Mouse (Mus musculus) Patski (cell line): ENCODE results near the gene Tmbim1. TPM values are rescaled to one million over a fixed set of nuclear protein-coding genes. Genes with fewer than 3 reads are reported as not detected.

Source experiments
- ATAC-seq: fragments of 100-300 bp; one replicate; pipeline ENCODE4 v1.8.0; 2021
- CTCF ChIA-PET: fragments of 350-600 bp; sonication (Branson Sonifier 250); formaldehyde crosslinking; loops from one replicate; lab custom pipeline; 2022; ENCODE audit warnings: inconsistent platforms; lab: Charles Lee
- POLR2A ChIA-PET: fragments of 350-600 bp; sonication (Branson Sonifier 250); formaldehyde crosslinking; loops from one replicate; lab custom pipeline; 2022; ENCODE audit warnings: antibody characterized with exemption, inconsistent platforms; lab: Charles Lee
- DNase-seq: peaks from one replicate; pipeline ENCODE4 v3.0.0-alpha.2; 2011; ENCODE audit warnings: low read depth, low spot score
- H3K27me3 ChIP-seq: fragments of 371-371 bp; one replicate; pipeline ENCODE4 v1.5.1; 2021
- CTCF ChIP-seq: fragments of 100-300 bp; IDR thresholded peaks from one replicate; pipeline ENCODE4 v1.5.1; 2021
- in situ Hi-C: fragments of 300-500 bp; cut with MboI; formaldehyde crosslinking; loops from 3 replicates; pipeline ENCODE4 v1.11.1; 2018; ENCODE audit warnings: low pct_unique_long_range_greater_than_20kb, mixed read lengths
- polyA plus RNA-seq: library from polyadenylated mRNA; unstranded; gene quantifications from one replicate; pipeline ENCODE4 v1.2.3, GENCODE M21; 2021

The Tmbim1 gene
- polyA plus RNA-seq, 1 experiment from 2014 or later: 28.0 TPM

DNA sequence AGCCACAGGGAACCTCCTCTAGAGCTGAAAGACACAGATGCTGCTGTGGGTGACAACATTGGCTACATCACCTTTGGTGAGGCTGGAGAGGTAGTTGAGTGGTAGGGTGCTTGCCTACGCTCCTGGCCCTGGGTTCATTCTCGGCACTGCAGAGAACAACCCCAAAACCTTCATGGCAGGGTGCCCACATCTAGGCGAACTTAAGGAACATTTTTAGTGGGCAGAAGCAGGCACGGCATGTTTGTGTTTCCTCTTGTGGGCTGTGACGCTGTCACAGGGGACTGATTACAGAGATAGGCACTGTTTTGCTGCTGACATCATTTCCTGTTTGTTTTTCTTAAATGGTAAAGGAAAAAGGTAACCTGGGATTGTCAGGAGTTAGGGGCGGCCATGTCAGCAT lies 42.9 kb downstream of the Tmbim1 start:
- DNase-seq (no peak), ATAC-seq (no peak)
- CTCF ChIA-PET: interaction anchor here (1.3 to 2.0 kb wide), 2 partner anchors 11 to 13 kb away, joined by 3 to 5 read pairs; no protein-coding TSS in a partner anchor
- TF ChIP-seq CTCF: no peak
- H3K27me3 ChIP-seq: no peaks in the 10 kb centered on the region
- POLR2A ChIA-PET: interaction anchor here (1.2 kb wide), 1 partner anchor 11 kb away, joined by 5 read pairs; no protein-coding TSS in a partner anchor
- in situ Hi-C loops: no loop called here

DNA sequence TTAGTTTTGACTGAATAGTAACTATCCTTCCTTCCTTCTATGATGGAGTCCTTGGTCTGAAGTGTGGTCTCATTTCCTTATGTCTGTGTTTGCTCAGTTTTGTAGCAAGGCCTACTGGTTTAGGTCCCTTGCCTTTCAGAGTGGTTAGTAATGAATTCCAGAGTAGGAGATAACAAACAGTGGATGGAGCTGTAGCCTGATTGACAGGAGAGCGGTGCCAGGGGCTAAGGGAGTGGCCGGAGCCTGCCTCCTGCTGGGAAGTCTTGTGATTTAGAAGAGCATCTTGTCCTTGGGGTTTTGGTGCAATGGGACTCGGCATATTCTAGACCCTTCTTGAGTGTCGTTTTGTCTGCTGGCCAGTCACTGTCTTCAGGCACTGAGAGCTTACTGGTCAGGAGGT lies 48.6 kb downstream of the Tmbim1 start:
- DNase-seq: no peak
- no peaks in the 10 kb centered on the region for H3K27me3 ChIP-seq
- TF ChIP-seq CTCF: no peak
- in situ Hi-C loops: no loop called here
- ChIA-PET CTCF (interaction anchor here (1.4 kb wide), 1 partner anchor 9 kb away, joined by 3 read pairs; no protein-coding TSS in a partner anchor), POLR2A (no interaction called here)
- ATAC-seq: no peak

DNA sequence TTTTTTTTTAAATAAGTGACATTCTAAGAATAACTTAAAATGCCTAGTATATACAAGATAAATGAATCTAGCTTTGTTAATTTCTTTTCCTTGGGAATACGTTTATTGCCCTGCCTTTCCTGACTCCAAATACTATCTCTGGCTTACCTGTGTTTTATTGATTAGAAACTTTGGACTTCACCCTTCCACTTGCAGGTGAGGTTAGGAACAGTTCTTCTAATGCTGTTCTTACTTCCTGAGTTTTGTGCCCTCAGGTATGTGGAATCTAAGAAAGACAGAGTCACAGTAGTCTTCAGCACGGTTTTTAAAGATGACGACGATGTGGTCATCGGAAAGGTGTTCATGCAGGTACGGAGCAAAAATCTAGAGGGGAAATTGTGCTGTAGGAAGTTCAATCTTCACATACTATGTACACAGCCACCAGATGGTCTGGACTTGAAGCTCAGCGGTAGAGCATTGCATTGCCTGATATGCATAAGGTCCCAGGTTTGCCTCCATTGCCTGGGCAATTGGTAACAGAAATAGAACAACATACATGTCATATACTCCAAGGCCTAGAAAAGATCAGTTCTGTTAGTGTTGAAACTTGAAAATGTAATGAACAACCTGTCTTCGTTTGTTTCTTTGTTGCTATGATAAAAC lies 49.6 kb downstream of the Tmbim1 start:
- ChIA-PET POLR2A (interaction anchor here (0.6 kb wide), 1 partner anchor 136 kb away, joined by 3 read pairs; no protein-coding TSS in a partner anchor), CTCF (no interaction called here)
- in situ Hi-C loops: no loop called here
- DNase-seq (no peak), ATAC-seq (no peak)
- TF ChIP-seq CTCF: no peak
- no peaks in the 10 kb centered on the region for H3K27me3 ChIP-seq

DNA sequence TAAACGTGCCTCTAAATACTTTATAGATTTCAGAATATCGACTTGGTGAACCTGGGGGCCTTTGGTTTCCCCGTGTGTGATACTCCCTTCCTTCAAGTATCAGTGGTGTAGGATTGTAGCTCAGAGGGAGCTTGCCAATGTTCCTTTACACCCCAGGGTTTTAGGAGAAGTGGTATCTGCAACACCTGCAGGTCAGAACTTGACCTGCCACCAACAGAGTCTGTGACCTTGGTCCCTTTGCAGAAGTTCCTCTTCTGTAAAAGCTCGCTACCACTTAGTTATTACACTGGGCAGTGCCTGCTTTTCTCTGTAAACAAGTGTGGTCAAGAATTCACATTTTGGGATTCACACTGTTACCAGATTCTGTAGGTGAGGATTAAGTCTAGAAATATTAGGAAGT lies 55.3 kb downstream of the Tmbim1 start:
- POLR2A ChIA-PET: interaction anchor here (0.7 to 3.7 kb wide), 4 partner anchors 12 to 27 kb away, joined by 3 to 41 read pairs (median 4); partner anchors contain the start of gene Arpc2
- in situ Hi-C loops: no loop called here
- CTCF ChIA-PET: interaction anchor here (1.1 to 3.0 kb wide), 8 partner anchors 10 to 44 kb away, joined by 3 to 10 read pairs (median 4); partner anchors contain the start of genes Aamp and Arpc2
- ATAC-seq (no peak), DNase-seq (no peak)
- H3K27me3 ChIP-seq: no peaks in the 10 kb centered on the region
- no peak for TF ChIP-seq CTCF

DNA sequence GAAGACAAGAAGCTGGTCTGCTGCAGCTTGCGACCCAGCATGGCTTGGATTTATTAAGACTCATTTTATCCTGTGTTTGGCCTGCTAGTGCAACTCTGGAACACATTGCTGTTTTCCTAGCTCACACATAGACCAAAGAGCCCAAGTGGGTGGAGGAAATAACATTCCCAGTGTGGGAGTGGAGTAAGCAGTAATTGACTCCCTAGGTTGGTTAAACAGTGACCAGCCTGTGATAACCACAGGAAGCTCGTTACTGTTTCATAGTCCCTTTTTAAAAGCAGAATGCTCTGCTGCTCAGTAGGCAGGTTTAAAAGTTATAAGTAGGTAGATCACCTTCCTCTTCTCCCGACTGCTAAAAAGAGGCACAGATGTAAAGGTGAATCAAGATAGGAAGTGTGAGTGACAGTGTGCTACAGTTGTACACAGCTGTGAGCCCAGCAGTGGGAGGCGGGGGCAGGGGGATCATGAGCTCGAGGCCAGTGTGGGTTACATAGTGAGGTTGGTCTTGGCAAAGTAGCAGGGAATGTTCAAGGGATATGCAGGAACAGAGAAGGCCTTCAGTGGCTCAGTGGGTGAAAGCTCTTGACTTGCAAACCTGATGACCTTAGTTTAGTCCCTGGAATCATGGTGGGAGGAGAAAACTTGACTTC lies 56.0 kb downstream of the Tmbim1 start:
- in situ Hi-C loops: no loop called here
- CTCF ChIA-PET: interaction anchor here (0.7 to 3.0 kb wide), 10 partner anchors 9 to 45 kb away, joined by 3 to 10 read pairs (median 3); partner anchors contain the start of gene Aamp

DNA sequence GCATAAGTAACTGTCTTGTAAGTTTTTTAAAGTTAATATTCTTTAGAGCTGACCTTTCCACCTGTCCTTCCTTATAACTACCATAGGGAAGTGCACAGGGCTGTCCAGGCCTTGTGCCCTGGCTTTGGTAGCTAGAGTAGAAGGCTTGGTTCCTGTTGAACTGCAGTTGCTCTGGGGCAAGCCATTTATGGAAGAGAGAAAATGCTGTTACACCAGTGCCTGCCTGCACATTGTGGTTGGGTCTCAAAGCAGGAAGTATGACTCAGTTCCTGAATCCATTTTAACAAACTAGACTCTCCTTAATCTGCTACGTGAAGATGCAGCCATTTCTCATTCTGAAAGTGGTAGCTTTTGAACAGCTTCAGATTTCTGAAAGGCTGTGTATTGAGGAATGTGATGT lies 56.6 kb downstream of the Tmbim1 start:
- ChIA-PET POLR2A (interaction anchor here (1.0 to 3.7 kb wide), 2 partner anchors 11 to 36 kb away, joined by 5 to 41 read pairs; partner anchors contain the start of gene Arpc2), CTCF (interaction anchor here (0.8 to 3.0 kb wide), 8 partner anchors 9 to 41 kb away, joined by 3 to 10 read pairs (median 3); no protein-coding TSS in a partner anchor)
- TF ChIP-seq CTCF: no peak
- no peaks in the 10 kb centered on the region for H3K27me3 ChIP-seq
- peak; percentile 50 for DNase-seq
- peak; percentile 81 for ATAC-seq
- in situ Hi-C loops: no loop called here

More for the DNA sequence above, 56.0 kb downstream of the Tmbim1 start:
- TF ChIP-seq CTCF: no peak
- DNase-seq (peak; percentile 66), ATAC-seq (peak; percentile 85)
- POLR2A ChIA-PET: interaction anchor here (0.7 to 3.7 kb wide), 4 partner anchors 12 to 36 kb away, joined by 3 to 41 read pairs (median 4); partner anchors contain the start of gene Arpc2
- no peaks in the 10 kb centered on the region for H3K27me3 ChIP-seq

DNA sequence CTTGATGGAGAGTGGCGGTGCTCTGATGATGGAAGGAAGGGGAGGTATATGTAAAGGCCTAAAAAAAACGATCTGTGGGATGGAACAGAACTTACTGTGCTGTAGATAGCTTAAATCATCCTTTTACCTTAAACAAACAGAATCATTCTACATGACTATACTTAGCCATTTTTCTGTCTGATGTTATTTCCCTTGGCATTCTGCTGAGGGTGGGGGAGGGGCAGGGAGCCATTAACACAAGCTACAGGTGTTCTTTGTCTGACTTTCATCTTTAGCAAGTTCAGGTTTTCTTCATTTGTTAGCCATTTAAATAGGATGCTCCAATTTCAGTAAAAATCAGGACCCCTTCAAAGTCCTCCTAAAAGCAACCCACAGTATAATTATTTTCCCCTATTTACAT lies 59.9 kb downstream of the Tmbim1 start:
- H3K27me3 ChIP-seq: no peaks in the 10 kb centered on the region
- DNase-seq (no peak), ATAC-seq (no peak)
- ChIA-PET POLR2A (no interaction called here), CTCF (no interaction called here)
- in situ Hi-C loops: no loop called here
- no peak for TF ChIP-seq CTCF

DNA sequence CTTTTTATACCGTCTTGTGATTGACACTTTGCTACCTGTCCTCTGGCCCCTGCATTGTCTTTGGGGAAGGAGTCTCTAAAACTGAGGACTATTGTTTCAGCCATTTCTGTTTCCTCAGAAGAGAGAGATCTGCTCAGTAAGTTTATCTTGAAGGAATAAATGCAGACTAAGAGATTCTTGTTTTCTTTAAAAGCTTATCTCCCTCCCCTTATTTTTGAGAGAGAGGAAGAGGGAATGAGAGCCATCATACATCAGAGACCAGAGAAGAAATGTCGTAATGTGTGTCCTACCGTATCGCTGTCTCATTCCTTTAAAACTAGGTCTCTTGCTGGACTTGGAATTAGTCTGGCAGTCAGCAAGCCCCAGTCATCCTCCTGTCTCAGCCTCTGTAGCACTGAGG lies 64.6 kb downstream of the Tmbim1 start:
- ATAC-seq: no peak
- TF ChIP-seq CTCF: no peak

DNA sequence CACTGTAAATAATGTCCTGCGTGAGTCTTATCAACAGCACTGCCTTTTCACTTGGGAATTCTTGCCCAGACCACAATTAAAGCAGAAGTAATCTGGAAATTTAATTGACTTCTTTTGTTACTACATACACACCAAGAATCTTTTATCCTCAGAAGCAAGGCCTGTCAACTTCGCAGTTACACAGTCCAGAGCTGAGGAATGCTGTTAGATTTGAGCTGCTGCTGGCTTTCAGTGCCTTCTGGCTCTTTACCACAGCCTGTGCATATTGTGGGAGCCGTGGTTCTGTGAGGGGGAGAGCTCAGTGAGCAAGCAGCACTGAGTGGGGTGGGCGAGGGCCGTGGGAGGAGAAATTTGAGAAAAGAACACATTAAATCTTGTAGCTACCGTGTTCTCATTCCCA lies 65.1 kb downstream of the Tmbim1 start:
- POLR2A ChIA-PET: interaction anchor here (0.7 to 1.4 kb wide), 4 partner anchors 24 to 45 kb away, joined by 3 to 4 read pairs (median 3); no protein-coding TSS in a partner anchor
- DNase-seq (no peak), ATAC-seq (no peak)
- in situ Hi-C loops: no loop called here
- CTCF ChIA-PET: no interaction called here
- no peak for TF ChIP-seq CTCF
- H3K27me3 ChIP-seq: no peaks in the 10 kb centered on the region

More for the DNA sequence above, 64.6 kb downstream of the Tmbim1 start:
- ChIA-PET POLR2A (interaction anchor here (0.7 to 1.4 kb wide), 2 partner anchors 27 to 45 kb away, joined by 3 read pairs; no protein-coding TSS in a partner anchor), CTCF (no interaction called here)
- DNase-seq: no peak
- no peaks in the 10 kb centered on the region for H3K27me3 ChIP-seq
- in situ Hi-C loops: no loop called here

DNA sequence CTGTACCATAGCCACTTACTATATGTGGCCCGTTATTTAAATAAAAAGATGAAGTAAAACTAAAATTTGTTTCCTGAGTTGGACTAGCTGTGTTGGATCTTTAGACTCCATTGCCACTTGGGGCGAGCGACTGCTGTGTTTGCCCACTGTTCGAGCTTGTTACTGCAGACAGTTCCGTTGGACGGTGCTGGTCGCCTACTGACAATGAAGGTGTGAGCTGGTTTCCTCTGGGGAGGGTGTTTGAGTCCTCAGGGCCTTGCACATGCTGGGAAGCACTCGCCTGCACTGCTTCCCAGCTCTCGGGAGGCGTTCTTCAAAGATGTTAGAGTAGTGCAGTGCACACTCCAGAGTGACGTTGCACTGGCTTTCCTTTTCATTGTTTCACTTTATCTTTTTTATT lies 65.8 kb downstream of the Tmbim1 start:
- no peak for TF ChIP-seq CTCF
- CTCF ChIA-PET: interaction anchor here (1.6 to 1.9 kb wide), 2 partner anchors 9 to 47 kb away, joined by 4 to 7 read pairs; no protein-coding TSS in a partner anchor
- DNase-seq (no peak), ATAC-seq (no peak)
- in situ Hi-C loops: no loop called here
- H3K27me3 ChIP-seq: no peaks in the 10 kb centered on the region
- POLR2A ChIA-PET: interaction anchor here (0.7 to 4.9 kb wide), 5 partner anchors 9 to 46 kb away, joined by 3 to 41 read pairs (median 3); no protein-coding TSS in a partner anchor
